Mouse (Mus musculus) heart, embryonic 16.5 days (tissue): ENCODE measurements around the gene Wdr89. TPM values are rescaled to one million over a fixed set of nuclear protein-coding genes. Genes with fewer than 3 reads are reported as not detected.
A peak's percentile ranks its signal among the peaks of the same experiment; 100 is the strongest.

Experiments
- ATAC-seq: fragments of 200-750 bp; cut with Nextera tagmentation; replicated peaks from 2 replicates; pipeline ENCODE4 v1.8.0; 2017; ENCODE audit warnings: moderate number of reproducible peaks; ENCODE audit not compliant: insufficient read depth, low FRiP score; ENCODE audit errors: extremely low read depth
- H3K27ac ChIP-seq: fragments of 300-500 bp; sonication (generic); 2 replicates; pipeline ENCODE4 v1.5.1; 2014; ENCODE audit warnings: mild to moderate bottlenecking, low read length, control low read depth, moderate library complexity
- H3K27me3 ChIP-seq: fragments of 300-500 bp; sonication (generic); 2 replicates; pipeline ENCODE4 v1.6.1; 2014; ENCODE audit warnings: low read length, mixed read lengths; ENCODE audit not compliant: control insufficient read depth, insufficient read depth
- H3K36me3 ChIP-seq: fragments of 300-500 bp; sonication (generic); 2 replicates; pipeline ENCODE4 v1.6.1; 2014; ENCODE audit not compliant: control insufficient read depth, insufficient read depth
- H3K4me1 ChIP-seq: fragments of 300-500 bp; sonication (generic); 2 replicates; pipeline ENCODE4 v1.6.1; 2014; ENCODE audit warnings: low read length, mixed read lengths; ENCODE audit not compliant: control insufficient read depth, insufficient read depth
- H3K4me2 ChIP-seq: fragments of 300-500 bp; sonication (generic); 2 replicates; pipeline ENCODE4 v1.6.1; 2014; ENCODE audit warnings: low read depth, mild to moderate bottlenecking, control low read depth, low read length
- H3K4me3 ChIP-seq: fragments of 300-500 bp; sonication (generic); 2 replicates; pipeline ENCODE4 v1.5.1; 2014; ENCODE audit warnings: mild to moderate bottlenecking, control low read depth, low read length
- H3K9ac ChIP-seq: fragments of 300-500 bp; sonication (generic); 2 replicates; pipeline ENCODE4 v1.6.1; 2014; ENCODE audit warnings: low read length, control low read depth
- H3K9me3 ChIP-seq: fragments of 300-500 bp; sonication (generic); replicated peaks from 2 replicates; pipeline ENCODE4 v1.6.1; 2016; ENCODE audit warnings: low read length; ENCODE audit not compliant: control insufficient read depth
- WGBS: fragments of 180-500 bp; shearing (Covaris S2); extraction: QIAGEN DNeasy Blood & Tissue Kit; methylation state at CpG from one replicate; pipeline ENCODE4 v1.1.7; 2014; 5-methylcytosine and 5-hydroxymethylcytosine counted together
- polyA plus RNA-seq: library from polyadenylated mRNA; unstranded; fragments of >200 nt; fragmentation: Nextera tagmentation; extraction: Ambion mirVana; gene quantifications from 2 replicates; pipeline ENCODE4 v1.2.1, GENCODE M21; 2015

The Wdr89 gene
- polyA plus RNA-seq, 1 experiment from 2014 or later = 10.9 TPM

DNA sequence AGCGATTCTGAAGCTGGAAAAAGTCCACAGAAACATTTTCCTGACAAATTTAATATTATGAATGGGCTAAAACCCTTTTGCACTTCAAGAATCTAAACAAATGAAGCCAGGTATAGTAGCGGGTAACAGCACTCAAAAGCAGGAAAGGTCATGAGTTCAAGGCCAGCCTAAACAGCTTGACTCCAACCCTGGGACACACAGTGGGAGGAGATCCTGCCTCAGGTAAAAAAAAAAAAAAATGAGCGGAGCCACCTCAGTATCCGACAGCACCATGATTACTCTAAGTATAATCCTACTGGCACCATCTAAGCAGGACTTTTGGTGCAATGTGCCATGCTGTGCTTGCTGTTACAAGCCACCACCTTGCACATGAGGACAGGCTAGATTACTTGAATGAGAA lies 75.5 kb downstream of the Wdr89 start:
- Histone ChIP-seq H3K9me3 (no peaks in the 10 kb centered on the region), H3K36me3 (peaks cover 16% of the 10 kb centered on the region), H3K4me3 (no peak overlapping the region), H3K27ac (no peak overlapping the region), H3K27me3 (no peaks in the 10 kb centered on the region), H3K4me1 (peaks cover 12% of the 10 kb centered on the region), H3K9ac (no peak overlapping the region), H3K4me2 (peak overlapping the region; percentile 34; the same call in 1 of the 2 replicates)
- 74% methylated on average over 4 of the region's 4 CpGs for WGBS
- no peak for ATAC-seq

DNA sequence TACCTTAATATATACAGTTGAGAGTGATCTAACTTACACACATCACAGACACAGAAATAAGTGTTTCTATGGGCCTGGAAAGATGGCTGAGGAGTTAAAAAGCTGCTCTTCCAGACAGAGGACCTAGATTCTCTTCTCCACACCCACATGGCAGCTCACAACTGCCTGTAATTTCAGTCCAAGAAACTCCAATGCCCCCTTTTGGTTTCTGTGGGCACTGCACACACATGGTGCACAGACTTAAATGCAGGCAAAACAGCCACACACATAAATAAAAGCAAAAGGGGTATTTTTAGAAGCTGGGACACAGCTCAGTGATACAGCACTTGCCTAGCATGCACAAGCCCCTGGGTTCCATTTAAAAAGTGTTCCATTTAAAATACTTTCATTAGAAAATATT lies 81.8 kb downstream of the Wdr89 start:
- Histone ChIP-seq H3K27me3 (no peaks in the 10 kb centered on the region), H3K9me3 (no peaks in the 10 kb centered on the region), H3K4me2 (no peak overlapping the region), H3K4me1 (no peaks in the 10 kb centered on the region), H3K9ac (no peak overlapping the region), H3K4me3 (no peak overlapping the region), H3K27ac (no peak overlapping the region), H3K36me3 (peaks cover 20% of the 10 kb centered on the region)
- no peak for ATAC-seq

DNA sequence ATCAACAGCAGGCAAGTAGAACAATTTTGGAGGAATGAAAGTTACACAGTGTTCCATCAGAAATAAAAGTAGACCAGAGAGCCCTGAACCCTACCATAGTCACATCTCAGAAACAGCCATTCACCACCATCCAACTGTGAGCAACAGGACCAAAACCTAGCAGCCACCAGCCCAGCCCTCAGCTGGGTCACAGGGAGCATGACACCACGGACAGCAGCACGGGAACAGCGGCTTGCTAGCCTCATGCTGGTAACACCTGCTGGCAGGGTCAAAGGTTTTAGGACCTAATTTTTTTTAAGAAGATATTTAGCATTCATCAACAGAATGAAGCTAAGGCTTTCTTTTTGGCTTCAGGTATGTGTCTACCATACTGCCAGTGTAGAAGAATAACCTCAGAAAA lies 85.6 kb downstream of the Wdr89 start:
- ATAC-seq = no peak
- no peak overlapping the region for H3K27ac ChIP-seq
- H3K4me2 ChIP-seq = no peak overlapping the region
- H3K27me3 ChIP-seq = no peaks in the 10 kb centered on the region
- WGBS = 70% methylated on average over 3 of the region's 3 CpGs
- H3K36me3 ChIP-seq = peaks cover 11% of the 10 kb centered on the region
- H3K9me3 ChIP-seq = no peaks in the 10 kb centered on the region
- H3K4me3 ChIP-seq = no peak overlapping the region
- 0 out of 2 replicates have a peak, but pooled peaks cover 4% of the 10 kb centered on the region for H3K4me1 ChIP-seq
- H3K9ac ChIP-seq = no peak overlapping the region

Other genes starting within 250 kb of the Wdr89 start
- 7.9 and 8.3 TPM in 2 replicates for gene Ppp2r5e, start 73.3 kb downstream of the Wdr89 start, polyA plus RNA-seq
- gene Sgpp1, start 66.2 kb upstream of the Wdr89 start, polyA plus RNA-seq = 13.2 and 15.9 TPM in 2 replicates
- 38.4 and 42.0 TPM in 2 replicates for gene Syne2, start 148.6 kb upstream of the Wdr89 start, polyA plus RNA-seq